Mouse (Mus musculus) left cerebral cortex, adult 11 months (tissue): ENCODE data around the gene Rpsa.

ENCODE experiments used
- DNase-seq: peaks from one replicate; pipeline ENCODE4 v3.0.0; 2022; ENCODE audit warnings: low spot score

Gene Rpsa

DNA sequence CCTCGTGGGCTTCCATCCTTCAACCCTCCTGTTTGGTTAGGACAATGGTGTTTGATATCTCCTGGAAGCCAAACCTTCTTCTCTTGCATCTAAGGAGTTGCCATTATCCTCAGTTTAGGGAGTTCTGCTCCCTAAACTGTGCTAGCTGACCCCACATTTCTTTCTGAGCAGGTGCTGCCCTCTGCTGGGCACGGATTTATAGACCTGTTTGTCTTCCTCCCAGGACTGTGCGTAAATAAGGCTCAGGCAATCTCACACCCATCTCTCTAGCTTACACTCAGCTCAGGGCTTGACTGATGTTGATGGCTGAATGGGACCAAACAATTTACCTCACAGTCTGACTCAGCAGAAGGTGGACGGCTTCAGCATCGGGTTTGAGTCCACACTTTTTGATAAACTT is 43.8 kb downstream of the Rpsa start:
- DNase-seq: no peak

- DNase-seq: no peak
Observed at GRCm38 (mm10) chr9:120174436-120175137, 47.1 kb downstream of the Rpsa start.

- no peak for DNase-seq
Observed at GRCm38 (mm10) chr9:120178813-120179212, 51.3 kb downstream of the Rpsa start.
